Mouse (Mus musculus): ENCODE measurements around the gene Pak1.

Gene Pak1

DNA sequence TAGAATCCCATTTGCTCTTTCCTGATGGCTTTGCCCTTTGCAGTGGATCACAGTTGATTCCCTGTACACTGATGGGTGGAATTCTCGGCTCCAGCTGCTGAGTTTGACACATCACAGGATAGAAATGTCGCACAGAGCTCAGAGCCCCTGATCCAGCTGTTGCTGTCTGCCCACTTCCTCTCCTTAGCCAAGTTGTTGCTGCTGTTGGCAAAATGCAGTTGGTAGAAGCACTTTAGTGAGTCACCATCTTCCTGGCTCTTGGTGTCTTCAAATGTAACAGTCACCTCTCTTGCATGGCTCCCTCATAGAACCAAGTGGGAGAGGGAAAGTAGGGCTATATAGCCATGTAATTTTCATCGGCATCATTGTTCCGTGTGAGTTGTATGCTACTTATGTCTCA, 11.2 kb upstream of the Pak1 start:
- peak; percentile 63 for DNase-seq (ENCODE audit: low read depth, low spot score)

DNA sequence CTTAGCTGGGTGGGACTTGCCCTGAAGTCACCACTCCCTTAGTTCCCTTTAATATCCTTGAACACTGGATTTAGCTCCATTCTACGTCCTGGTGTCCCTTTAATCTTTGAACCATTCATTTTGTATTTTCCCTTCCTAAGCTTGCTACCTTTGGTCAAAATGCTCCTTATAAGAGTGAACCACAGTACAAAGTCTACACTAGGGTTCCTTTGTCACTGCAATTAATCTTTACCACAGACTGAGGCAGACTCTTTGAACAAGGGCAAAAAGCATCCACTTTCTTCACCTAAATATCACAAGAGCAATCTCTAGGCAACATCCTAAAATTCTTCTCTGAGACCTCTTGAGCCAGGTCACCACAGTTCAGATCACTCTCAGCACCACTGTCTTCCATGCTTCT, 8.1 kb upstream of the Pak1 start:
- no peak for DNase-seq (ENCODE audit: low read depth, low spot score)

- no peak for DNase-seq (ENCODE audit: low read depth, low spot score)
Measured at GRCm38 (mm10) chr7:97780815-97781214, 7.5 kb upstream of the Pak1 start.

DNA sequence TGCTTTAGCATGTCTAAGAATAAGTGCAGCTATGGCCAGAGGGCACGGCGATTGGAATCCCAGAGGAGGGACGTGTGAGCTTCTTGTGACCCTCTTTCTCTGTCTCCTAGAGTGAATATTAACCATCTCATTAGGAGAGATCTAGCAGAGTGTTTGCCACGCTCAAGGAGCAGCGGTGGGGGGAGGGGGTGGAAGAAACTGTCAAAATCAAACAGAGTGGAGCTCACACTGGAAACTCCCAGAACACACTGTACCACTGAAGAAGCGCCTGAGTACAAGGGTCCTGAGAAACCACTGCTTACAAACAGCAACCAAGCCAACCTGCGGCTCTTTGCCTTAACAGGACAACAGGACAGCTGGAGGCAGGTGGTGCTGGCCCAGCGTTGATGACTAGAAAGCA, 6.8 kb upstream of the Pak1 start:
- DNase-seq (ENCODE audit: low read depth, low spot score) = no peak

GRCm38 (mm10) chr7:97783523-97783922, 4.8 kb upstream of the Pak1 start:
- no peak for DNase-seq (ENCODE audit: low read depth, low spot score)

GRCm38 (mm10) chr7:97788669-97789483, 535 bp downstream of the Pak1 start:
- DNase-seq (ENCODE audit: low read depth, low spot score) = peak; percentile 49

DNA sequence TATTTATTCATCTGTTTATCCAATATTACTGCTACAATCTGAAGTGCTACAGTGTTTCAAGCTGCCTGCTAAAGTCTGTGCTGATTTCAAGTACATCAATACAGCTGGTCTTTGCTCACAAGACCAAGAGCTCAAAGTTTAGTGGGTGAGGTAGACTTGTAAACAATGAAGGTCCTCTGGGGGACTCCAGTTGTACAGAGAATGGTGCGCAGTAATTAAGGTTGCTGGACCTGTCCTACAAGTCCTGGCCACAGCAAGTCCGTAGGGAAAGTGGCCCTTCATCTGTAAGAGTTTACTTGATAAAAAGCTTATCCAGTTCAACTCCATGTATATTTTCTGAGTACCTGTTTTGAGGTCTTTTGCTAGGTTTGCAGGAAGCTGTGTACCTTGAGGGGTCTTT, 1.9 kb downstream of the Pak1 start:
- no peak for DNase-seq (ENCODE audit: low read depth, low spot score)

DNA sequence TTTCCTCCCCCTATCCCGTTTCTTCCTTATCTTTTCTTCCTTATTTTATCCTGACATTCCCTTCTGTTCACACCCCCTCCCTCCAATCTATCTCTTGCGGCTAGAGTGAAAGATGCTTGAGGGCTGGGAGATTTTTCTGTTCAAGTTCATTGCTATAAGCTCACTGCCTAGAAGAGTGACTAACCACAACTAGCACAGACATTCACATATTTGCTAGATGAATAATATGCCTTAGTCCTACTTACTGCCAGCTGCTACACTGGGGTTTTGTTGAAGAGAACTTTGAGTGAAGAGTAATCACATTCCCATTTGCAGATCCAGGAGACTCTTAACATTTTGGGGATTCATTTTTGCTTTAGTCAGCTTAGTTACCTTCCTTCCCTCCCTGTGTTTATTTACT, 4.0 kb downstream of the Pak1 start:
- peak; percentile 90 for DNase-seq (ENCODE audit: low read depth, low spot score)

- DNase-seq (ENCODE audit: low read depth, low spot score) = no peak
Measured at GRCm38 (mm10) chr7:97803116-97803515, 14.8 kb downstream of the Pak1 start.

GRCm38 (mm10) chr7:97804245-97805066, 16.1 kb downstream of the Pak1 start:
- no peak for DNase-seq (ENCODE audit: low read depth, low spot score)

GRCm38 (mm10) chr7:97805067-97805365, 16.7 kb downstream of the Pak1 start:
- no peak for DNase-seq (ENCODE audit: low read depth, low spot score)

DNA sequence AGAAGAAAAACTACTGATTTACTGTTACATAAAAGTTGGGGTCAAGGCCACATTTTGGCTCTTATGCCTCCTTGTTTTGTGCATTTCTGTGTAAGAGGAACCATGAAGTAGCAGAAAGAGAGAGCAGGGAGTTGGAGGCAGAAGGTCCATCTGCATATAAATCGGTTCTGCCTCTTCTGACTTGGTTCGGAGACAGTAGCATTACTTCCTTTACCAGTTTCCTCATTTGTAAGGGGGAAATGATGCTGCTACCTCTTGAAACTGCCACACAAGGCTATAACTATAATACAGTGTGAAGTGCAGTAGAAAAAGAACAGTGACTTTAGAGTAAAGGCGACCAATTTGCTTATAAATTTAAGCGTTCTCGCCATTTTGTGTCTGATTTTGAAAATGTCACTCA, 21.0 kb downstream of the Pak1 start:
- no peak for DNase-seq (ENCODE audit: low read depth, low spot score)

DNA sequence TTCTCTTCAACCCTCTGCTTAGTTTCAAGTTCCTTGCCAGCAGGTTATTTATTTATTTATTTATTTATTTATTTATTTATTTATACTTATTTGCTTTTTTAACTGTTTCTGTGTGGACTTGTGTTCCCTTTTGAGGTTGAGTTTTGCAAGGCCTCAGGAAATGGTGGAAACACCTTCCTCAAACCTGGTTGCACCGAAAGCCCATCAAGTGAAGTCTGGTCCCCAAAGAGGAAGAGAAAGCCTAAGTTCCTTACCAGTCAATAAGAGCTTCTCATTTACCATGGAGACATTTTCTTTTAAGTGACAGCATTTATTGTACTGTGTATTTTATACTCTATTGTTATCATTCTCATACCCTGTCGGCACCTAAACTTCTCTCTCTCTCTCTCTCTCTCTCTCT, 33.5 kb downstream of the Pak1 start:
- no peak for DNase-seq (ENCODE audit: low read depth, low spot score)

DNA sequence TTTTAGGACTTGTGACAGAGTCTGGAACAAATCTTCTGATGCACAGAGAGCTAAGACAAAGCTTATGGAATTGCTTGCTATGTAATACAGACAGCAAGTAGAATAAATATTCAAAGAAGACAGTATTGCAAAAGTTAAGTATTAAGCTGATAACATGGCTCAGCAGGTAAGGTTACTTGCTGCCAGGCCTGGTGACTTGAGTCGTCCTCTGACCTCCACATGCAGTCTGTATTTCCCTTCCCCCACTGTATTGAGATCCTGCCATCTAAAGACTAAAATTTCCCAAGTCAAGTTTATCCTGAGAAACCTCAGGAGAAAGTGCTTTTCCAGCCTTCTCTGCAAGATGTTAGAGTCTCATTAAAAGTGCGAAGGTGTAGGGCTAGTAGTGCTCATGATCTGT, 40.8 kb downstream of the Pak1 start:
- DNase-seq (ENCODE audit: low read depth, low spot score) = no peak

GRCm38 (mm10) chr7:97830739-97831138, 42.4 kb downstream of the Pak1 start:
- no peak for DNase-seq (ENCODE audit: low read depth, low spot score)

GRCm38 (mm10) chr7:97832987-97833386, 44.6 kb downstream of the Pak1 start:
- DNase-seq (ENCODE audit: low read depth, low spot score) = no peak

- DNase-seq (ENCODE audit: low read depth, low spot score) = no peak
Measured at GRCm38 (mm10) chr7:97838574-97838973, 50.2 kb downstream of the Pak1 start.

DNA sequence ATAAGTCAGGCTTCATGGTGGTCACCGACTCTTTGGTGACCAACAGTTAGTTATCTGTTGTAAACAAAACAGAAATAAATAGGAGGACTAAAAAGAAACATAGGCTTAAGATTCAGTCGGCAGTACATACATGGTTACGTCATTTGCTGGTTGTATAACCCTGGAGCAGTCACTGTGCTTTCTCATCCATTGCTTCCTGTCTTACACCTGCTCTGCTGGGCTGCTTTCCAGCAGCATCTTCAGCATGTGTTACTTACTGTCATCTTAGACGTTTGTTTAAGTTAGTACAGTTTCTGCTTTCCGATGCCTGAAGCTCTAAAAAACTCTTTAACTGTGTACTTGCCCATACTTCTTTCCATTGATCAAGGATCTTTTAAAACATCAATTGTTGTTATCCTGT, 53.0 kb downstream of the Pak1 start:
- no peak for DNase-seq (ENCODE audit: low read depth, low spot score)

DNA sequence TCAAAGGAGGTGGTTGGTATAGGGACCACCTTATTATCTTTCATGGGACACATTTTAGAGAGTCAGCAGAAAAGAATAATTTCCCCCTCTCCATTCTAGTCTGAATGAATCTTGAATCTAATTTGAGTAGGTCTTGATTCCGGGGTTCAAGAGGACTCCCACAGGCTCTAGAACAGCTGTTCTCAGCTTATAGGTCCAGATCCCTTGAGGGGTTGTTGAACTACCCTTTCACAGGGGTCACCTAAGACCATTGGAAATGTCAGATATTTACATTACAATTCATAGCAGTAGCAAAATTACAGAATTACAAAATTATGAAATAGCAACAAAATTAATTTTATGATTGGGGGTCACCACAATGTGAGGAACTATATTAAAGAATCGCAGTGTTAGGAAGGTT, 54.0 kb downstream of the Pak1 start:
- no peak for DNase-seq (ENCODE audit: low read depth, low spot score)

- DNase-seq (ENCODE audit: low read depth, low spot score) = peak; percentile 64
Measured at GRCm38 (mm10) chr7:97842806-97843570, 54.6 kb downstream of the Pak1 start.

- DNase-seq (ENCODE audit: low read depth, low spot score) = no peak
Measured at GRCm38 (mm10) chr7:97844419-97844818, 56.1 kb downstream of the Pak1 start.

DNA sequence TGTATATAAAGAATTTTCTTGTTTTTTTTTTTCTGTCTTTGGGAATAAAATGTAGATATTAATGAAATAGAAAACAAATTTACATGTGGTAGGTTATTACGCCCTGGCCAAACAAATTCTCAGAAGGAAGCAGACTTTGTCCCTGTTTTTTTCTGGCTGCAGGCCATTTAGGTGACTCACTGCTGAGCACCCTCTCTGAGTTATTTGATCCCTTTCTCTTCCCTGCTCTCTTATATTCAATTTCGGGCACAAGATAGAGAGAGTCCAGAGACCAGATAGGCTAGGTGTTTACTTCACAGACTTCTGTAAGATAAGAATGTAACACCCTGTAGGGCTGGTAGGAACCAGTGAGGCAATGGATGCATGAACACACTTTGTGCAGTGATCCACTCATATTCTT, 57.2 kb downstream of the Pak1 start:
- peak; percentile 78 for DNase-seq (ENCODE audit: low read depth, low spot score)
